Mouse (Mus musculus) thymus, postnatal 10 days (tissue): ENCODE measurements around the gene Otoa.

Experiments used
- DNase-seq, 2 experiments: peaks; one replicate each; pipeline ENCODE4 v3.0.0; 2021; ENCODE audit warnings: low spot score in 2 of 2

Gene Otoa

GRCm38 (mm10) chr7:121081350-121081749, at the start of gene Otoa:
Gene Otoa, plus strand, starts transcription at chr7:121081650.
- DNase-seq = no peak

- DNase-seq = peak; percentile 93 to 94
Observed at GRCm38 (mm10) chr7:121033856-121034652, 47.4 kb upstream of the Otoa start, which contains the start of gene Mettl9. Gene Mettl9, plus strand, starts transcription at chr7:121034445.

- DNase-seq = peak in 1 of 2 experiments; percentile 28
Observed at GRCm38 (mm10) chr7:121034701-121035141, 46.7 kb upstream of the Otoa start.

- DNase-seq = no peak
Observed at GRCm38 (mm10) chr7:121035161-121035721, 46.2 kb upstream of the Otoa start.

- no peak for DNase-seq
Observed at GRCm38 (mm10) chr7:121040595-121040994, 40.9 kb upstream of the Otoa start.

- no peak for DNase-seq
Observed at GRCm38 (mm10) chr7:121041989-121042388, 39.5 kb upstream of the Otoa start.

GRCm38 (mm10) chr7:121043004-121043403, 38.4 kb upstream of the Otoa start:
- DNase-seq = no peak

GRCm38 (mm10) chr7:121043510-121043909, 37.9 kb upstream of the Otoa start:
- DNase-seq = no peak

GRCm38 (mm10) chr7:121044251-121044650, 37.2 kb upstream of the Otoa start:
- no peak for DNase-seq

GRCm38 (mm10) chr7:121045671-121046453, 35.6 kb upstream of the Otoa start:
- no peak for DNase-seq

- DNase-seq = no peak
Observed at GRCm38 (mm10) chr7:121047624-121048023, 33.8 kb upstream of the Otoa start.

- no peak for DNase-seq
Observed at GRCm38 (mm10) chr7:121053071-121053470, 28.4 kb upstream of the Otoa start.

- DNase-seq = no peak
Observed at GRCm38 (mm10) chr7:121059477-121060218, 21.8 kb upstream of the Otoa start.

- DNase-seq = peak in 1 of 2 experiments; percentile 34
Observed at GRCm38 (mm10) chr7:121064309-121064708, 17.1 kb upstream of the Otoa start.

- no peak for DNase-seq
Observed at GRCm38 (mm10) chr7:121071276-121071675, 10.2 kb upstream of the Otoa start.

GRCm38 (mm10) chr7:121072506-121072905, 8.9 kb upstream of the Otoa start:
- DNase-seq = no peak

GRCm38 (mm10) chr7:121074281-121074680, 7.2 kb upstream of the Otoa start, which contains the start of gene Igsf6:
Gene Igsf6, minus strand, starts transcription at chr7:121074572.
- DNase-seq = no peak

- DNase-seq = no peak
Observed at GRCm38 (mm10) chr7:121074801-121075400, 6.5 kb upstream of the Otoa start.

- DNase-seq = no peak
Observed at GRCm38 (mm10) chr7:121075416-121075815, 6.0 kb upstream of the Otoa start.

GRCm38 (mm10) chr7:121077311-121077710, 4.1 kb upstream of the Otoa start:
- DNase-seq = no peak

- peak in 1 of 2 experiments; percentile 50 for DNase-seq
Observed at GRCm38 (mm10) chr7:121077829-121078228, 3.6 kb upstream of the Otoa start.
